Mouse (Mus musculus): ENCODE results near the gene Ism2. TPM values are rescaled to one million over a fixed set of nuclear protein-coding genes. Genes with fewer than 3 reads are reported as not detected.

Gene Ism2
- polyA plus RNA-seq, 1 experiment from 2014 or later = 0.08 TPM

DNA sequence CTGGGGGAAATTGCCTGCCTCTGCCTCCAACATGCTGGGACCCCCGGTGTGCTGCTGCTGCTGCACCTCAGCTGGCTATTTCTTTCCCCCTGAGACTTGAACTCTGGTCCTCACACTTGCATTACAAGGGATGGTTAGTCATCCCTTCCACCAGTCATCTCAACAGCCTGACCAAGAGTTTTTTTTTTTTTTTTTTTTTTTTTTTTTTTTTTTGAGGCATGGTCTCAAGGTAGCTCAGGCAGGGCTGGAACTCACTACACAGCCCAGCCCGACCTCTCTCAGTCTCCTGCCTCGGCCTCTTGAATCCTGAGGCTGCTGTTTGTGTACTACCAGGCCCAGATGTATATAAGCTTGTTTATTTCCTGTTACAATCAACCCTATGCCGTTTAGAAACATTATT lies 15.2 kb downstream of the Ism2 start:
- no peak overlapping the region for H3K27ac ChIP-seq (ENCODE audit: low read depth)
- H3K27me3 ChIP-seq (ENCODE audit: insufficient read depth, low read length) = no peaks in the 10 kb centered on the region
- no peak for ATAC-seq
- no peak overlapping the region for H3K4me2 ChIP-seq (ENCODE audit: low read depth, low read length)
- H3K9ac ChIP-seq (replicated peaks) = no peak overlapping the region
- H3K4me3 ChIP-seq (ENCODE audit: low read depth, low read length) = no peak overlapping the region
- TF ChIP-seq CTCF (IDR thresholded peaks at IDR 0.05; ENCODE audit: low read depth) (no peak), EP300 (IDR thresholded peaks at IDR 0.05; ENCODE audit: low read depth) (no peak)
- H3K36me3 ChIP-seq (replicated peaks; ENCODE audit: insufficient read depth, low read length) = no peaks in the 10 kb centered on the region
- H3K9me3 ChIP-seq (ENCODE audit: low read length) = no peaks in the 10 kb centered on the region; the same call in 1 of the 2 replicates
- H3K4me1 ChIP-seq (ENCODE audit: insufficient read depth) = no peaks in the 10 kb centered on the region
- no peak for DNase-seq
- 62% methylated on average over 4 of the region's 4 CpGs for WGBS (ENCODE audit: insufficient replicate concordance)

DNA sequence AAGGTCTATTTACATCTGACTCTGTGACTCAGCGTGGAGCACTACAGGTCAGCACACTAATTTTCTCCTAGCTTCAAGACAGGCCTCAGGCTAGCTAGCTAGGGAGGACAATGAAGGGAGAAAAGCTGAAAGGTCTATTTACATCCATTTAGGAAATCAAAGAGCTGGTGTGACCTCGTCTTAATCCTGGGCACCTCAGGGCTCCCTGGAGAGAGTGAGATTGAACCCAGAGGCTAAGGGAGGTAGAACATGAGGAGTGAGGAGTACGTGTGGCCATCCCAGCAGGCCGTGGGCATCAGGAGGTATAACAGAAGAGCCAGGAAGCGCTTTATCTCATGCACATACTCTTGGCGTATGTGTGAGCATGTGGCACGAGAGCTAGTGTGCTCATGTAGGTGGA lies 15.8 kb downstream of the Ism2 start:
- 74% methylated on average over 7 of the region's 7 CpGs for WGBS (ENCODE audit: insufficient replicate concordance)

DNA sequence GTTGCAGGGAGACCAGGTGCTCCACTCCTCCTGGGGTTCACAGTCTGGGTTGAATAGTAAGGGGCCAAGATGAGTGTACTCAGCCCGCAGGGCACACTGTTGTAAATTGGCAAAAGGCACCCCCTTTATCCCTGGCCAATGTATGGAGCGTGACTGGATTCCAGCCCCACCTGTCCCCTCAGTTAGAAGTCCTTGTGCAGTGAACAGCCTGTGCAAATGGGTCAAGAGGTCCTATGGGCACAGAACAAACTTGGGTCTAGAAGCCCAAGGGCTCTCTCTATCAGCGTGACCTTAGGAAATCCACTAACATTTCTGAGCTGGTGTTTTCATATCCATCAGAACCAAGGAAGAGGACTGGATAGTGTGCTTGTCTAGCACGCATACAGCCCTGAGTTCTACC lies 16.8 kb downstream of the Ism2 start:
- no peak overlapping the region for H3K27ac ChIP-seq (ENCODE audit: low read depth)
- WGBS (ENCODE audit: insufficient replicate concordance) = 90% methylated on average over 4 of the region's 4 CpGs
- TF ChIP-seq CTCF (IDR thresholded peaks at IDR 0.05; ENCODE audit: low read depth) = no peak
- no peak for TF ChIP-seq EP300 (IDR thresholded peaks at IDR 0.05; ENCODE audit: low read depth)
- no peaks in the 10 kb centered on the region for H3K9me3 ChIP-seq (ENCODE audit: low read length)
- no peak overlapping the region for H3K9ac ChIP-seq (replicated peaks)
- H3K4me3 ChIP-seq (ENCODE audit: low read depth, low read length) = no peak overlapping the region
- H3K36me3 ChIP-seq (replicated peaks; ENCODE audit: insufficient read depth, low read length) = no peaks in the 10 kb centered on the region
- H3K4me1 ChIP-seq (ENCODE audit: insufficient read depth) = no peaks in the 10 kb centered on the region
- DNase-seq (no peak), ATAC-seq (no peak)
- H3K4me2 ChIP-seq (ENCODE audit: low read depth, low read length) = no peak overlapping the region
- no peaks in the 10 kb centered on the region for H3K27me3 ChIP-seq (ENCODE audit: insufficient read depth, low read length)

More for the DNA sequence above, 15.8 kb downstream of the Ism2 start:
- no peak overlapping the region for H3K9ac ChIP-seq (replicated peaks)
- no peaks in the 10 kb centered on the region for H3K36me3 ChIP-seq (replicated peaks; ENCODE audit: insufficient read depth, low read length)
- H3K27ac ChIP-seq (ENCODE audit: low read depth) = no peak overlapping the region
- no peak for TF ChIP-seq CTCF (IDR thresholded peaks at IDR 0.05; ENCODE audit: low read depth)
- TF ChIP-seq EP300 (IDR thresholded peaks at IDR 0.05; ENCODE audit: low read depth) = no peak
- no peaks in the 10 kb centered on the region for H3K27me3 ChIP-seq (ENCODE audit: insufficient read depth, low read length)
- ATAC-seq (no peak), DNase-seq (no peak)
- H3K9me3 ChIP-seq (ENCODE audit: low read length) = no peaks in the 10 kb centered on the region; the same call in 1 of the 2 replicates
- no peaks in the 10 kb centered on the region for H3K4me1 ChIP-seq (ENCODE audit: insufficient read depth)
- no peak overlapping the region for H3K4me2 ChIP-seq (ENCODE audit: low read depth, low read length)
- no peak overlapping the region for H3K4me3 ChIP-seq (ENCODE audit: low read depth, low read length)

DNA sequence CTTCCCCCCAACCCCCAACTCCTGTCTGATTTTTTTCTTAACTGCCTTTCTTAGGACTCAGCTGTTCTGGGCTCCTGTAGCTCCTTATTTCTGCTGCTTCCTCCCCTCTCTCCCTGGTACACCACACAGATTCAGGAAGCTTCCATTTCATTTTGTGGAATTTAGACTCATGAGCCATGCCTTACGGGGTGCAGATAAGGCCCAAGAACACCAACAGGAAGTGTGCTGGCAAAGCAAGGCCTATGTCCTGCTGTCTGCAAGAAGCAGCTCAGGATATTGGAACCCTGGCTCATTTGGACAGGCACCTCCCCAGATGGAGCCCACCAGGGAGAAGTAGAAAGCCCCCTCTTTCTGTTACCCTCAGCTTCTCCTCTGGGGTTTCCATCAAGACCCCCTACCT lies 17.7 kb downstream of the Ism2 start:
- no peak overlapping the region; the same call in 1 of the 2 replicates for H3K27ac ChIP-seq (ENCODE audit: low read depth)
- H3K9me3 ChIP-seq (ENCODE audit: low read length) = no peaks in the 10 kb centered on the region
- no peaks in the 10 kb centered on the region for H3K4me1 ChIP-seq (ENCODE audit: insufficient read depth)
- WGBS (ENCODE audit: insufficient replicate concordance) = 29% methylated on average over 1 of the region's 1 CpGs
- no peak for TF ChIP-seq EP300 (IDR thresholded peaks at IDR 0.05; ENCODE audit: low read depth)
- TF ChIP-seq CTCF (IDR thresholded peaks at IDR 0.05; ENCODE audit: low read depth) = no peak
- ATAC-seq (no peak), DNase-seq (no peak)
- H3K4me2 ChIP-seq (ENCODE audit: low read depth, low read length) = no peak overlapping the region
- H3K9ac ChIP-seq (replicated peaks) = no peak overlapping the region
- no peaks in the 10 kb centered on the region for H3K36me3 ChIP-seq (replicated peaks; ENCODE audit: insufficient read depth, low read length)
- H3K27me3 ChIP-seq (ENCODE audit: insufficient read depth, low read length) = no peaks in the 10 kb centered on the region
- H3K4me3 ChIP-seq (ENCODE audit: low read depth, low read length) = no peak overlapping the region

DNA sequence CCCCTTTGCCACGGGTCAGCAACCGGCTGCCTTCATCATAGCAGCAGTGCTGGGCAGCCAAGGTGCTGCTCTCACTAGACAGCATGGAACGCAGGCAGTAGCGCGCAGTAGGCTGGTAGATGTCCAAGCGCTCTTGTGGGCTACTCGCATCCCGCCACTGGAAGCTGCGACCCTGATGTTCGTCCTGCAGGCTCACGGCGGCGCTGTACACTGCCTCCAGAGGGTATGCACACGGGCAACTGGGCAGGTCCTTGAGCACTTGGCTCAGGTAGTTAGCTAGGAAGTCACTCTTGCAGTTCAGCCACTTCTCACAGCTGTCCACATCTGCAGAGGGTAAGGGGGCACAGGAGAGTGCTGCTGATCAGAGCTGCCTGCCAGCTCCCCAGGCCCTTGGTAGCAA lies 19.6 kb downstream of the Ism2 start:
- ATAC-seq = no peak
- Histone ChIP-seq H3K4me2 (ENCODE audit: low read depth, low read length) (no peak overlapping the region), H3K4me1 (ENCODE audit: insufficient read depth) (0 out of 2 replicates have a peak, but pooled peaks cover 3% of the 10 kb centered on the region)

GRCm38 (mm10) chr12:87279350-87279749 lies 20.2 kb downstream of the Ism2 start:
- H3K36me3 ChIP-seq (replicated peaks; ENCODE audit: insufficient read depth, low read length) = peaks cover 16% of the 10 kb centered on the region
- H3K9ac ChIP-seq (replicated peaks) = no peak overlapping the region
- TF ChIP-seq EP300 (IDR thresholded peaks at IDR 0.05; ENCODE audit: low read depth) (no peak), CTCF (IDR thresholded peaks at IDR 0.05; ENCODE audit: low read depth) (no peak)
- H3K27me3 ChIP-seq (ENCODE audit: insufficient read depth, low read length) = no peaks in the 10 kb centered on the region
- ATAC-seq (no peak), DNase-seq (no peak)
- 0 out of 2 replicates have a peak, but pooled peaks cover 3% of the 10 kb centered on the region for H3K4me1 ChIP-seq (ENCODE audit: insufficient read depth)
- no peak overlapping the region for H3K4me3 ChIP-seq (ENCODE audit: low read depth, low read length)
- no peak overlapping the region for H3K27ac ChIP-seq (ENCODE audit: low read depth)
- WGBS (ENCODE audit: insufficient replicate concordance) = 71% methylated on average over 3 of the region's 3 CpGs
- H3K4me2 ChIP-seq (ENCODE audit: low read depth, low read length) = no peak overlapping the region
- no peaks in the 10 kb centered on the region for H3K9me3 ChIP-seq (ENCODE audit: low read length)

More for the DNA sequence above, 19.6 kb downstream of the Ism2 start:
- Histone ChIP-seq H3K27me3 (ENCODE audit: insufficient read depth, low read length) (no peaks in the 10 kb centered on the region), H3K36me3 (replicated peaks; ENCODE audit: insufficient read depth, low read length) (peaks cover 12% of the 10 kb centered on the region), H3K9me3 (ENCODE audit: low read length) (no peaks in the 10 kb centered on the region), H3K27ac (ENCODE audit: low read depth) (no peak overlapping the region), H3K4me3 (ENCODE audit: low read depth, low read length) (no peak overlapping the region), H3K9ac (replicated peaks) (no peak overlapping the region)
- DNase-seq = no peak
- no peak for TF ChIP-seq EP300 (IDR thresholded peaks at IDR 0.05; ENCODE audit: low read depth)
- no peak for TF ChIP-seq CTCF (IDR thresholded peaks at IDR 0.05; ENCODE audit: low read depth)
- WGBS (ENCODE audit: insufficient replicate concordance) = 68% methylated on average over 14 of the region's 14 CpGs
